Mouse (Mus musculus): Measurements from ENCODE around the gene Tecpr1. TPM values are rescaled to one million over a fixed set of nuclear protein-coding genes. Genes with fewer than 3 reads are reported as not detected.

The Tecpr1 gene
- total and polyA plus RNA-seq, 2 experiments from 2014 or later: 13.5 to 28.3 TPM

GRCm38 (mm10) chr5:144223899-144224816 lies 743 bp upstream of the Tecpr1 start:
- Histone ChIP-seq H3K9ac (replicated peaks; ENCODE audit: low read depth, low read length) (peak overlapping the region; percentile 65), H3K4me2 (ENCODE audit: low read depth, low read length) (peak overlapping the region; percentile 86), H3K36me3 (replicated peaks; ENCODE audit: control insufficient read depth, insufficient read depth, low read length) (no peaks in the 10 kb centered on the region), H3K27ac (ENCODE audit: low read depth) (peak overlapping the region; percentile 83), H3K4me1 (ENCODE audit: control insufficient read depth, insufficient read depth) (0 out of 2 replicates have a peak, but pooled peaks cover 7% of the 10 kb centered on the region), H3K9me3 (replicated peaks; ENCODE audit: control insufficient read depth, low read length) (no peaks in the 10 kb centered on the region), H3K4me3 (ENCODE audit: low read depth, low read length) (peak overlapping the region; percentile 74), H3K27me3 (ENCODE audit: control insufficient read depth, insufficient read depth, low read length) (no peaks in the 10 kb centered on the region)
- DNase-seq (ENCODE audit: low spot score) (peak; percentile 12), ATAC-seq (ENCODE audit: insufficient read depth, low read depth) (no peak)
- 26% methylated on average over 18 of the region's 18 CpGs for WGBS
- TF ChIP-seq CTCF (IDR thresholded peaks at IDR 0.05; ENCODE audit: low read depth) (no peak), EP300 (IDR thresholded peaks at IDR 0.05; ENCODE audit: low read depth) (no peak)

GRCm38 (mm10) chr5:144222811-144223502 lies 458 bp downstream of the Tecpr1 start:
- TF ChIP-seq CTCF (IDR thresholded peaks at IDR 0.05; ENCODE audit: low read depth) (no peak), EP300 (IDR thresholded peaks at IDR 0.05; ENCODE audit: low read depth) (no peak)
- DNase-seq (ENCODE audit: low spot score): peak; percentile 51
- Histone ChIP-seq H3K4me2 (ENCODE audit: low read depth, low read length) (peak overlapping the region; percentile 86), H3K27ac (ENCODE audit: low read depth) (peak overlapping the region; percentile 83), H3K4me1 (ENCODE audit: control insufficient read depth, insufficient read depth) (0 out of 2 replicates have a peak, but pooled peaks cover 7% of the 10 kb centered on the region), H3K4me3 (ENCODE audit: low read depth, low read length) (peak overlapping the region; percentile 74), H3K36me3 (replicated peaks; ENCODE audit: control insufficient read depth, insufficient read depth, low read length) (no peaks in the 10 kb centered on the region), H3K9me3 (replicated peaks; ENCODE audit: control insufficient read depth, low read length) (no peaks in the 10 kb centered on the region), H3K27me3 (ENCODE audit: control insufficient read depth, insufficient read depth, low read length) (no peaks in the 10 kb centered on the region), H3K9ac (replicated peaks; ENCODE audit: low read depth, low read length) (peak overlapping the region; percentile 65)
- WGBS: 2% methylated on average over 25 of the region's 25 CpGs
- ATAC-seq (ENCODE audit: insufficient read depth, low read depth): peak; percentile 27

- Histone ChIP-seq H3K4me2 (ENCODE audit: low read depth, low read length) (no peak overlapping the region; the same call in 1 of the 2 replicates), H3K9me3 (replicated peaks; ENCODE audit: control insufficient read depth, low read length) (no peaks in the 10 kb centered on the region), H3K36me3 (replicated peaks; ENCODE audit: control insufficient read depth, insufficient read depth, low read length) (0 out of 2 replicates have a peak, but pooled peaks cover 6% of the 10 kb centered on the region), H3K27me3 (ENCODE audit: control insufficient read depth, insufficient read depth, low read length) (no peaks in the 10 kb centered on the region), H3K27ac (ENCODE audit: low read depth) (peak overlapping the region; percentile 83; the same call in 1 of the 2 replicates), H3K4me1 (ENCODE audit: control insufficient read depth, insufficient read depth) (0 out of 2 replicates have a peak, but pooled peaks cover 7% of the 10 kb centered on the region), H3K9ac (replicated peaks; ENCODE audit: low read depth, low read length) (no peak overlapping the region), H3K4me3 (ENCODE audit: low read depth, low read length) (no peak overlapping the region)
- TF ChIP-seq CTCF (IDR thresholded peaks at IDR 0.05; ENCODE audit: low read depth) (no peak), EP300 (IDR thresholded peaks at IDR 0.05; ENCODE audit: low read depth) (no peak)
- WGBS: 51% methylated on average over 4 of the region's 4 CpGs
- ATAC-seq (ENCODE audit: insufficient read depth, low read depth) (no peak), DNase-seq (ENCODE audit: low spot score) (peak; percentile 27)
Measured at GRCm38 (mm10) chr5:144221305-144221704, 2.1 kb downstream of the Tecpr1 start.

DNA sequence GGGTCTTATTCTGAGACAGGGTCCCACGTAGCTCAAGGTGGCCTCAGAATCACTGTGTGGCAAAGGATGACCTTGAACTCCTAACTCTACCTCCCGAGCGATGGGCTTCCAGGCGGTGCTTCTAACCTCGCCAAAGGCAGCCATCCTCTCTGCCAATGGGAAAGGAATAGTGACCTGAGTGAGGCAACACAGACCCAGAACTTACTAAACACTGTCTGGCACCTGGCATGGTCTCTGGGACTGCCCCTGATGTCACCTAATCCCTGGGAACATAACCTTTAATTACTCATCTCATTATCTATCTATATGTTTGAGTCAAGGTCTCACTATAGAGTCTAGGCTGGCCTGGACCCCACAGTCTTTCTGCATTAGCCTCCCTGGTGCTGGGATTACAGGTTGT lies 3.5 kb downstream of the Tecpr1 start:
- Histone ChIP-seq H3K9me3 (replicated peaks; ENCODE audit: control insufficient read depth, low read length) (no peaks in the 10 kb centered on the region), H3K36me3 (replicated peaks; ENCODE audit: control insufficient read depth, insufficient read depth, low read length) (0 out of 2 replicates have a peak, but pooled peaks cover 6% of the 10 kb centered on the region), H3K9ac (replicated peaks; ENCODE audit: low read depth, low read length) (no peak overlapping the region), H3K27ac (ENCODE audit: low read depth) (no peak overlapping the region), H3K4me2 (ENCODE audit: low read depth, low read length) (no peak overlapping the region), H3K27me3 (ENCODE audit: control insufficient read depth, insufficient read depth, low read length) (no peaks in the 10 kb centered on the region), H3K4me1 (ENCODE audit: control insufficient read depth, insufficient read depth) (0 out of 2 replicates have a peak, but pooled peaks cover 7% of the 10 kb centered on the region), H3K4me3 (ENCODE audit: low read depth, low read length) (no peak overlapping the region)
- WGBS: 88% methylated on average over 5 of the region's 5 CpGs
- no peak for TF ChIP-seq EP300 (IDR thresholded peaks at IDR 0.05; ENCODE audit: low read depth)
- no peak for TF ChIP-seq CTCF (IDR thresholded peaks at IDR 0.05; ENCODE audit: low read depth)
- DNase-seq (ENCODE audit: low spot score) (no peak), ATAC-seq (ENCODE audit: insufficient read depth, low read depth) (no peak)

DNA sequence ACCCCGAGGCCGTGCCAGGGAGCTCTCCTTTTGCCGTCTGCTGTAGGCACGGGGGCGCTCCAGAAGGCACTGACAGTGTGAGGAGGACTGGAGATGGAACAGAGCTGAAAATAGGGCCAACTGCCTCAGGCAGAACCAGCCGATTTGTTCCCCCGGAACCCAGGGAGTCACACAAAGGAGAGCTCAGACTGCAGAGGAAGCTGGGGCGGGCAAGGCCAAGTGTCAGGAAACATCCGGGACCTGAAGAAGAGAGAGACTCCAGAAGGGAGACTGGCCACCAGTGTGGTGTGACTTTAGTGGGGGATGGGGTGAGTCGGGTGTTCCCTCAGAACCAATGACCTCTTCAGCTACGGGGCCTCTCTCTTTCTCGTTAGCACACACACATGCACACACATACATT lies 4.1 kb downstream of the Tecpr1 start:
- Histone ChIP-seq H3K27ac (ENCODE audit: low read depth) (0 out of 2 replicates have a peak overlapping the region, but pooled peaks have one; percentile 3), H3K27me3 (ENCODE audit: control insufficient read depth, insufficient read depth, low read length) (no peaks in the 10 kb centered on the region), H3K9me3 (replicated peaks; ENCODE audit: control insufficient read depth, low read length) (no peaks in the 10 kb centered on the region), H3K9ac (replicated peaks; ENCODE audit: low read depth, low read length) (no peak overlapping the region), H3K4me2 (ENCODE audit: low read depth, low read length) (no peak overlapping the region), H3K4me3 (ENCODE audit: low read depth, low read length) (no peak overlapping the region), H3K36me3 (replicated peaks; ENCODE audit: control insufficient read depth, insufficient read depth, low read length) (0 out of 2 replicates have a peak, but pooled peaks cover 6% of the 10 kb centered on the region), H3K4me1 (ENCODE audit: control insufficient read depth, insufficient read depth) (0 out of 2 replicates have a peak, but pooled peaks cover 7% of the 10 kb centered on the region)
- WGBS: 67% methylated on average over 12 of the region's 12 CpGs
- DNase-seq (ENCODE audit: low spot score) (no peak), ATAC-seq (ENCODE audit: insufficient read depth, low read depth) (no peak)
- no peak for TF ChIP-seq CTCF (IDR thresholded peaks at IDR 0.05; ENCODE audit: low read depth)
- no peak for TF ChIP-seq EP300 (IDR thresholded peaks at IDR 0.05; ENCODE audit: low read depth)
